Mouse (Mus musculus): ENCODE measurements around the gene Rprd2.

DNA sequence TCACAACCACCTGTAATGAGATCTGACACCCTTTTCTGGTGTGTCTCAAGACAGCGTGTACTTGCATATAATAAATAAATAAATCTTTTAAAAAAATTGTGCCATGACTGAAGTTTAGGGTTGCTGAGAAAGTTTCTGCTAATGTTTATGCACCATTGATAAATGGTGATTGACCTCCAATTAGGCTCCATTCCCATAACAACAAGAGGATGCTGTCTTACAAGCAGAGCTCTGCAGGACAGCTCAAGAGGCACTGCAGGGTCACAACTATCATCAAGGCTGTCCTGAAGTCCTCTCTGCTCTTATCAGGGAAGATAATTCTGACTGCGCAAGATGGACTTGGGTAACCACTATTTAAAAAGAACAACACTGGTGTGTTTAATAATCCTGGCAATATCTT lies 100.5 kb downstream of the Rprd2 start:
- TF ChIP-seq CTCF (IDR thresholded peaks at IDR 0.05) (no peak), POLR2A (IDR thresholded peaks at IDR 0.05; ENCODE audit: insufficient read depth, low read depth, low read length) (no peak)

All from heart, adult 2 months (tissue).